Mouse (Mus musculus) liver, embryonic 13.5 days (tissue): ENCODE measurements around the gene Fam78b. TPM values are rescaled to one million over a fixed set of nuclear protein-coding genes. Genes with fewer than 3 reads are reported as not detected.

Source experiments
- ATAC-seq: fragments of 200-750 bp; cut with Nextera tagmentation; 2 replicates; pipeline ENCODE4 v1.8.0; 2017; ENCODE audit warnings: low read depth, mild to moderate bottlenecking, moderate number of reproducible peaks, moderate library complexity
- DNase-seq: peaks from one replicate; pipeline ENCODE4 v3.0.0; 2022
- H3K27ac ChIP-seq: fragments of 300-500 bp; sonication (generic); 2 replicates; pipeline ENCODE4 v1.5.1; 2015; ENCODE audit warnings: moderate library complexity, mild to moderate bottlenecking, inconsistent platforms
- H3K27me3 ChIP-seq: fragments of 300-500 bp; sonication (generic); 2 replicates; pipeline ENCODE4 v1.6.1; 2015; ENCODE audit warnings: mild to moderate bottlenecking, inconsistent platforms
- H3K36me3 ChIP-seq: fragments of 300-500 bp; sonication (generic); 2 replicates; pipeline ENCODE4 v1.6.1; 2015; ENCODE audit warnings: mild to moderate bottlenecking, inconsistent platforms
- H3K4me1 ChIP-seq: fragments of 300-500 bp; sonication (generic); replicated peaks from 2 replicates; pipeline ENCODE4 v1.6.1; 2015; ENCODE audit warnings: inconsistent platforms
- H3K4me2 ChIP-seq: fragments of 300-500 bp; sonication (generic); 2 replicates; pipeline ENCODE4 v1.6.1; 2015; ENCODE audit warnings: inconsistent platforms, mild to moderate bottlenecking, moderate library complexity
- H3K4me3 ChIP-seq: fragments of 300-500 bp; sonication (generic); replicated peaks from 2 replicates; pipeline ENCODE4 v1.5.1; 2015; ENCODE audit warnings: mild to moderate bottlenecking, inconsistent platforms
- H3K9ac ChIP-seq: fragments of 300-500 bp; sonication (generic); 2 replicates; pipeline ENCODE4 v1.6.1; 2015; ENCODE audit warnings: mild to moderate bottlenecking, inconsistent platforms
- H3K9me3 ChIP-seq: fragments of 300-500 bp; sonication (generic); replicated peaks from 2 replicates; pipeline ENCODE4 v1.6.1; 2016; ENCODE audit warnings: inconsistent platforms
- WGBS: fragments of 180-500 bp; shearing (Covaris S2); methylation state at CpG from one replicate; pipeline ENCODE4 v1.1.7; 2015; ENCODE audit not compliant: insufficient replicate concordance; 5-methylcytosine and 5-hydroxymethylcytosine counted together
- polyA plus RNA-seq: library from polyadenylated mRNA; unstranded; fragments of >200 nt; fragmentation: Nextera tagmentation; extraction: Ambion mirVana; gene quantifications from 2 replicates; pipeline ENCODE4 v1.2.1, GENCODE M21; 2015

Fam78b gene
- polyA plus RNA-seq = 0.02 and 0.07 TPM in 2 replicates

DNA sequence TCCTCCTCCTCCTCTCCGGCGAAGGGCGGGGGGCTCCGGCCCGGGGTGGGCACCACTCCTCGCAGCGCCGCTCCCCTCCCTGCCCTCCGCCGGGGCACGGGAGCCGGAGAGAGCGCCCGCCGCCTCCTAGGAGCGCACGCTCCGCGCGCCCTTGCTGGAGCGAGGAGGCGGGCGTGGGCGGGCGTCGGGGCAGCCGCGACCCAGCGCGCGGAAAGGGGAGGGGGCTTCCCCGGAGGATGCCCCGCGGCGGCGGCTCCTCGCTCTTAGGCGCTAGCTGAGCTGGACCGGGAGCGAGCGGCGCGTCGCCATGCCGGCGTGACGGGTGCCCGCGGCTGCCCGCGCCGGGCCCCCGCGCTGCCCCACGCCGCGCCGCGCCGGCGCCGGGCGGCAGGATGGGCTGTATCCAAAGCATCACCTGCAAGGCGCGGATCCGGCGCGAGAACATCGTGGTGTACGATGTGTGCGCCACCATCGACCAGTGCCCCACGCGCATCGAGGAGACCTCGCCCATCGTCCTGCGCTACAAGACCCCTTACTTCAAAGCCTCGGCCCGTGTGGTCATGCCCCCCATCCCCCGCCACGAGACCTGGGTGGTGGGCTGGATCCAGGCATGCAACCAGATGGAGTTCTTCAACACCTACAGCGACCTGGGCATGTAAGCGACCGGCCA is at the start of gene Fam78b:
Fam78b (plus strand) TSS at position 244 of the 670 bp plus-strand sequence.
- ATAC-seq (no peak), DNase-seq (no peak)
- H3K9ac ChIP-seq = peak within 1 kb of the TSS; percentile 62
- H3K36me3 ChIP-seq = no peaks in the 10 kb centered on the region
- WGBS = under 1% methylated on average over 73 of the region's 85 CpGs
- H3K4me3 ChIP-seq = peak within 1 kb of the TSS; percentile 63
- no peak within 1 kb of the TSS for H3K27ac ChIP-seq
- H3K27me3 ChIP-seq = peaks cover 49% of the 10 kb centered on the region
- no peaks in the 10 kb centered on the region for H3K9me3 ChIP-seq
- peaks cover 5% of the 10 kb centered on the region for H3K4me1 ChIP-seq
- peak within 1 kb of the TSS; percentile 80 for H3K4me2 ChIP-seq

DNA sequence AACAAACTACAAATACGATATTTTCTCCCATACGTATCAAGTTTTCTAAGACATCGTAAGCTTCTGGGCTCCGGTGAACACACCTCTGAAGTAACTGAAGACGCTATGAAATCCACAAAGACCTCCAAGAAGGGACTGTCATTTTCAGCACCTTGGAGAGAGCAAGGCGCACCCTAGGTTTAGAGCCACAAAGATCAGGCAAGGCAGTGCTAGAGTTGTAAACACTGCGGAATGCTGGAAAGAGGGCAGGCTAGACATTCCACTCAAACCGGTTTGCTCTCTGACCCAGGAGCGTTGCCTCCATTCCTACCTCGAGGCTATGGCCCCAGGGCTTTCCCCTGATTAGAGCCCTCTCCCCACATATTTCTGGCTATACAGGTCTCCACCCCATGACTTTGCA is 36.7 kb upstream of the Fam78b start:
- 28% methylated on average over 10 of the region's 10 CpGs for WGBS
- no peak for ATAC-seq
- H3K4me2 ChIP-seq = no peak overlapping the region
- H3K36me3 ChIP-seq = no peaks in the 10 kb centered on the region
- H3K4me3 ChIP-seq = no peak overlapping the region
- H3K9me3 ChIP-seq = no peaks in the 10 kb centered on the region
- no peak for DNase-seq
- no peak overlapping the region for H3K27ac ChIP-seq
- H3K4me1 ChIP-seq = no peaks in the 10 kb centered on the region
- no peak overlapping the region for H3K9ac ChIP-seq
- H3K27me3 ChIP-seq = no peaks in the 10 kb centered on the region

DNA sequence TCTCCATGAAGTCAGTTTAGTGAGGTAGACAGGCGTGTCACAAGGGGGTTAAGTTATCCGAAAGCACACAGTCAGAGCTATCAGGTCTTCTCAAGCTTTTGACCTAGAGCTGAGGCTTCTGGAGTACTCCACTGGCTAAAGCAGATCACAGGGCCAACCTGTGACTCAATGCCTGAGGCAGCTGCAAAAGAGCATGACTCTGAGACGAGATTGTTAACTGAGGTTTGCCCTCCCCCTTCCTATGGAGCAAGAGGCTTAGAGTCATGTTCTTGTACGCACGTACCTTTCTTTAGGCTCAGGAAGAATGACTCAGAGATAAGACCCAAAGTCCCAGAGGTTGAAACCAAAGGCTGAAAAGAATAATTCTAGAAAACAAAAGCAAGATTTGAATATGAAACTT is 32.9 kb upstream of the Fam78b start:
- no peak overlapping the region for H3K4me2 ChIP-seq
- H3K4me1 ChIP-seq = no peaks in the 10 kb centered on the region
- H3K9me3 ChIP-seq = no peaks in the 10 kb centered on the region
- DNase-seq (no peak), ATAC-seq (no peak)
- no peak overlapping the region for H3K4me3 ChIP-seq
- H3K36me3 ChIP-seq = no peaks in the 10 kb centered on the region
- no peak overlapping the region for H3K27ac ChIP-seq
- whole genome bisulfite sequencing = 44% methylated on average over 5 of the region's 5 CpGs
- H3K9ac ChIP-seq = no peak overlapping the region
- H3K27me3 ChIP-seq = no peaks in the 10 kb centered on the region

DNA sequence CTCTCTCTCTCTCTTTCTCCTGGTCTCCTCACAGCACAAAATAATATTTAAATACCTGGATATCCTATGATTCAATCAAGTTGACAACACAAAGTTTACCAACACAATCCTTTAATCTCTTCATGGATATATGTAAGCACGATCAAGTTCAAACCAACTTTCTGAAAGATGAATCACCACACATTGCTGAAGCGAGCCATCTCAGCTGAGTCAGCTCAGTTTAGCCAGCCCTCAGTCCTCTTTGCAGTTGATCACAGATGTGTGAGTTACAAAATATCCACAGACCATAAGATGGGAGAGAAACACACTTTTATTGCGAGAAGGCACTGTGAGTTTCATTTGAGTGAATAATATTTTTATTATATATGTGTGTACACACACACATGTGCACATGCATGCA is 27.5 kb upstream of the Fam78b start:
- DNase-seq = no peak
- H3K4me3 ChIP-seq = no peak overlapping the region
- no peak overlapping the region for H3K9ac ChIP-seq
- no peaks in the 10 kb centered on the region for H3K36me3 ChIP-seq
- no peaks in the 10 kb centered on the region for H3K9me3 ChIP-seq
- no peak for ATAC-seq
- no peaks in the 10 kb centered on the region for H3K27me3 ChIP-seq
- H3K27ac ChIP-seq = no peak overlapping the region
- 56% methylated on average over 3 of the region's 3 CpGs for WGBS
- H3K4me1 ChIP-seq = no peaks in the 10 kb centered on the region
- H3K4me2 ChIP-seq = no peak overlapping the region

DNA sequence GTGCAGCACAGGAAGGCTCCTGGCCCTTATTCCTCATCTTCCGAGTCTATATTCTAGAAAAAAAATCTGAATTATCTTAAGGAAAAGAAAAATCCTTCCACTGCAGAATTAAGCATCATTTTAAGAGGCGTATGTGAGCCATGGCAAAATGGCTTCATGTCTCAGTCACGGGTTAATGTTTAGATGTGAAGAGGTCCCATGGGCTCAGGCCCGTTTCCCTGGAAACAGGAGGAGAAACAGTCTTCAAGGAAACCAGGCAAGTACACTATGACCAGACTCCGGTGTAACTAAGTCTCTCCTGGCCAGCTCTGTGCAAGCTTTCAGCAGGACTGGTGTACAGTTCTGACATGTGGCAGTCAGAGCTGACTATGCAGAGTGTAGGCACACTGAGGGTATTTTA is 22.6 kb upstream of the Fam78b start:
- no peak overlapping the region for H3K4me2 ChIP-seq
- no peak overlapping the region for H3K4me3 ChIP-seq
- no peaks in the 10 kb centered on the region for H3K4me1 ChIP-seq
- no peaks in the 10 kb centered on the region for H3K9me3 ChIP-seq
- H3K36me3 ChIP-seq = no peaks in the 10 kb centered on the region
- H3K9ac ChIP-seq = no peak overlapping the region
- 62% methylated on average over 5 of the region's 5 CpGs for WGBS
- ATAC-seq (no peak), DNase-seq (no peak)
- H3K27me3 ChIP-seq = no peaks in the 10 kb centered on the region
- H3K27ac ChIP-seq = no peak overlapping the region

DNA sequence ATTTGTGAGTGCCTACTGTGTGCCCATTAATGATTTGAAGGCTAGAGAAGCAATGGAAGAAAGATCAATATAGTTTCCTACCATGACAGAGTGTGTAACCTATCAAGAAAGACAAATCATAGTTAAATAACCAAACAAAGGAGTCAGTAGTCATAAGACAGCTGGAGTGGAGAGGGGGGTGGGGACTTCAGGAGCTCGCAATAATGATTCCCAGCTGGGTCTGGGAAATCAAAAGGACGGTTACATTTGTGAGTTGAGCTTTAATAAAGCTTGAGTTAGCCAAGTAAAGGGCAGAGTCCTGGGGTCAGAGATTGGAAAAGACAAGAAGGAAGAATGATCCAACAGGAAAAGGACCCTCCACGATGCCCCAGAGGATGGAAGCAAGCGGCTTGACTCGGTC is 7.0 kb upstream of the Fam78b start:
- Histone ChIP-seq H3K9me3 (no peaks in the 10 kb centered on the region), H3K4me3 (no peak overlapping the region), H3K4me2 (no peak overlapping the region), H3K27me3 (peaks cover 2% of the 10 kb centered on the region; the same call in 1 of the 2 replicates), H3K4me1 (no peaks in the 10 kb centered on the region), H3K9ac (no peak overlapping the region), H3K27ac (no peak overlapping the region), H3K36me3 (no peaks in the 10 kb centered on the region)
- WGBS = 66% methylated on average over 5 of the region's 5 CpGs
- ATAC-seq = no peak
- no peak for DNase-seq

DNA sequence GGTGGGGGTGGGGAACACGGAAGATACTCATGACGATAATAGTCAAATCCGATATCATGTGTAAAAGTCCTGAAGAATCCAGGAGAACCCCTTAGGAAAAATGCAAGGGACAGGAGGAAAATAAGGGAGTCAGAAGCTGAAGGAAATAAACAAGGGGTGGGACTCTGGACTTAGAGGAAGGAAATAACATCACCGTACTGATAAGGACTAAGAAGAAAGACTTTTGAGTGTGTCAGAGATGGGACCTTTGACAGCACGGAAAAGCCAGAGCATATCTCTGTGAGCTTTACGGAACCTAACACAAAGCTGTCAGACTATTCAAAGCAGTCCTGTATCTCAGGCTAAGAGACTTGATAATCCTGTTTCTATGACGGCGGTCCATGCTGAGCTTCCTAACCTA is 5.0 kb upstream of the Fam78b start:
- H3K36me3 ChIP-seq = no peaks in the 10 kb centered on the region
- no peak overlapping the region for H3K9ac ChIP-seq
- peaks cover under 1% of the 10 kb centered on the region for H3K4me1 ChIP-seq
- H3K27me3 ChIP-seq = peaks cover 22% of the 10 kb centered on the region
- WGBS = 37% methylated on average over 8 of the region's 8 CpGs
- H3K4me2 ChIP-seq = no peak overlapping the region
- ATAC-seq (no peak), DNase-seq (no peak)
- H3K27ac ChIP-seq = no peak overlapping the region
- H3K4me3 ChIP-seq = no peak overlapping the region
- H3K9me3 ChIP-seq = no peaks in the 10 kb centered on the region

DNA sequence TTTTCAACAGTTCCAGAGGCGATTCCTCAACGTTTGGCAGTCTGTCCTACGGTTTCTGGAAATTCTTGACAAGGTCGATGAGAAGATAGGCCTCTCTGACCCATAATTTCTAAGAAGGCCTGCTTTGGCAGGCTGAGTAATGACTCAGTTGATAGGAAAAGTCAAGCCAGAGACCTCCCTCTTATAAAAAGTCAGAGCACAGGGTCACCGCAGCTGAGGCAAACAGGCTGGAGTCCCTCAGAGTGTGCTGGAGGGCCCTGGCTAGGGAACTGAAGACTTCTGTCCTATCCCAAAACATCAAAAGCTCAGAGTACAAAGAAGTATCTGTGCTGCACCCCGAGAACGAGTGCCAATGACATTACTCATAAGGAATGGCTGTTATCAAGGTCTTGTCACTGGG is 4.4 kb upstream of the Fam78b start:
- Histone ChIP-seq H3K9ac (no peak overlapping the region), H3K36me3 (no peaks in the 10 kb centered on the region), H3K4me2 (no peak overlapping the region), H3K27me3 (peaks cover 27% of the 10 kb centered on the region), H3K4me3 (no peak overlapping the region), H3K4me1 (peaks cover 5% of the 10 kb centered on the region), H3K9me3 (no peaks in the 10 kb centered on the region), H3K27ac (no peak overlapping the region)
- ATAC-seq = no peak
- DNase-seq = no peak
- 59% methylated on average over 7 of the region's 7 CpGs for WGBS

DNA sequence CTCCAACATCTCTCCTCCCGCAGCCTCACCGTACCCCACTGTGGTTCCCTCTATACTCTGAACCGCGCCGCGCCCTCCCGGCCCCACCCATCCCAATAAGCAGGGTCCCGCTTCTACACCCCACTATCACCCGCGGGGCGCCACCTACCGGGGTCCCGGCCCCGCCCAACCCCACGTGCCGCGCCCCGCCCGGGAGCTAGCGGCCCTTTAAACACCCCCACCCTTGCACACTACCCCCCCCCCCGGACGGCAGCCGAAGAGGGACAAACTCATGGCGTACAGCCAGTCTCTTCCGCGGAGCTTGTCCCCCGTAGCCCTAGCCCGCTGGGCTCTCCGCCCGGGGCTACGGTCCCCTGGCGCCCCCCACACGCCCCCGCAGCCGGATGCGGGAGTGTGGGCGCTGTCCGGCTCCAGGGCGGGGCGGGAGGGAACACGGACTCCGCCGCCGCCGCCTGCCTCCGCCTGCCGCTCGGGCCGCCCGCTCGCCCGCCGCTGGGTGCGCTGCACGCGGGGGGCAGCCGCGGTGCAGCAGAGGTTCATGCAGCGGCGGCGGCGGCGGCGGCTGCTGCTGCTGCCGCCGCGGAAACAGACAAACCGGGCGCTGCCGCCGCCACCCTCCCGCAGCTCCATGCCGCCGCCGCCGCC is 566 bp upstream of the Fam78b start:
- Histone ChIP-seq H3K27ac (no peak overlapping the region), H3K27me3 (peaks cover 49% of the 10 kb centered on the region), H3K9me3 (no peaks in the 10 kb centered on the region), H3K36me3 (no peaks in the 10 kb centered on the region), H3K4me2 (peak overlapping the region; percentile 80), H3K9ac (peak overlapping the region; percentile 62), H3K4me3 (peak overlapping the region; percentile 63), H3K4me1 (peaks cover 5% of the 10 kb centered on the region)
- under 1% methylated on average over 35 of the region's 76 CpGs for WGBS
- ATAC-seq (peak; percentile 72), DNase-seq (no peak)

DNA sequence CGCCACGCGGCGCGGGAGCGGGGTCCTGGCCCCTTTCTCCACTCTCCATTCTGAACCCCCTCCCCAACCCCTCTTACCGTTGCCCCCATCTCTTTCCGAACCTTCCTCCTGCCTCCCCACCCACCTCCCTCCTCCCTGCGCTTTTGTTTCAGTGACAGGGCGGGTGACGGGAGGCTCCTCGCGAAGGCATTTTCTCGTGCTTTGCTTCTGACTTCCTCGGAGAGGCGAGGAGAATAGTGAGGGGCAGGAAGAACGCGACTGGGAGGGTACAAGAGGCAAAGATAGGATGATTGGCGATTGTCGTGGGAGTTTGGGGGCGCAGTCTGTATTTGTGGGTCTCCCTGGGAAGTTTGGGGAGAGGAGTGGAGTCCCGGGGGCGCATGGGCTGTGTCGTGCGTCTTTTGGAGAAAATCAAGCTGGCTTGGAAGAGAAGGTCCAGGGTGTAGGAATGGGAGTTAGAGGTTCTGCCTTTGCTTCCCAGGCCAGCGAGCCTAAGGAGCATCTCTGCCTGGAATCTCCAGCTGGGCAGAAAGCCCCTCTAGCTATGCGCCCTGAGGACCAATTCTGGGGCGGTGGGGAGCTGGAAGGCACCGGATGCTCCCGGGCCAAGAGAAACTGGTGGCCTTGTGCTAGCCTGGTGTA is 748 bp downstream of the Fam78b start:
- Histone ChIP-seq H3K4me3 (peak overlapping the region; percentile 63), H3K9ac (no peak overlapping the region), H3K4me1 (peaks cover 5% of the 10 kb centered on the region), H3K4me2 (peak overlapping the region; percentile 80), H3K36me3 (no peaks in the 10 kb centered on the region), H3K9me3 (no peaks in the 10 kb centered on the region), H3K27ac (no peak overlapping the region), H3K27me3 (peaks cover 49% of the 10 kb centered on the region)
- DNase-seq (no peak), ATAC-seq (no peak)
- 1% methylated on average over 30 of the region's 30 CpGs for WGBS

DNA sequence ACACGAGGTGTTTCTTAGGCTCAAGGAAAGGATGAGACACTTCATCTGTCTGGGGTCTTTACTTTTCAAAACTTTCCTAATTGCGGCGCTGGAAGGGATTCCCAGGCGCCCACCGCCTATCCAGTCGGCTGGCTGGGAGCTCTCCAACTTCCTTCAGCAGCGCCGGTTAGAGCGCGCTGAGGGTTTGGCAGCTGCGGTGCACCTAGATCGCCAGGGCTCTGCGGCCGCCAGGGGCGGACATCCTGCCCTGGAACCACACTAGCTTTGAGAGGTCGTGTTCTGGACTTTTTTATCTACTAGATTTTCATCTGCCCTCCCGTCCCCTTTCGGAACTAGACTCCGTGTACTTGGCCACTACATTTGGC is 1.3 kb downstream of the Fam78b start:
- H3K4me1 ChIP-seq = peaks cover 5% of the 10 kb centered on the region
- H3K9ac ChIP-seq = no peak overlapping the region
- peak overlapping the region; percentile 80 for H3K4me2 ChIP-seq
- H3K27ac ChIP-seq = no peak overlapping the region
- DNase-seq = no peak
- peak overlapping the region; percentile 63; the same call in 1 of the 2 replicates for H3K4me3 ChIP-seq
- no peaks in the 10 kb centered on the region for H3K36me3 ChIP-seq
- no peaks in the 10 kb centered on the region for H3K9me3 ChIP-seq
- no peak for ATAC-seq
- WGBS = 1% methylated on average over 19 of the region's 19 CpGs
- H3K27me3 ChIP-seq = peaks cover 49% of the 10 kb centered on the region
